Mouse (Mus musculus) E14TG2a.4 (cell line): ENCODE measurements at regions not wholly inside any gene's neighbourhood (a gene's known extent, or its start where the extent isn't known, plus 50 kb on each side); places are given as distances from the start of the nearest gene placed in this dataset.

Source experiments
- CTCF ChIP-seq: conservative IDR thresholded peaks from 2 replicates; pipeline ENCODE4 v1.5.1; 2014; ENCODE audit warnings: low read length
- NANOG ChIP-seq: IDR thresholded peaks from 2 replicates; pipeline ENCODE4 v1.6.1; 2014; ENCODE audit warnings: borderline replicate concordance, low read length, mixed read lengths
- POU5F1 ChIP-seq: IDR thresholded peaks from 2 replicates; pipeline ENCODE4 v1.6.1; 2014; ENCODE audit warnings: low read length, borderline replicate concordance

GRCm38 (mm10) chr16:95823803-95824202 is 121.9 kb downstream of the Ets2 start:
- TF ChIP-seq CTCF (no peak), NANOG (no peak), POU5F1 (no peak)
